Mouse (Mus musculus) bone marrow, adult 2 months (tissue): Measurements from ENCODE around the gene Cd53. TPM values are rescaled to one million over a fixed set of nuclear protein-coding genes. Genes with fewer than 3 reads are reported as not detected.

Source experiments
- H3K27ac ChIP-seq: fragments of 200-500 bp; 2 replicates; pipeline ENCODE4 v1.5.1; 2012; ENCODE audit warnings: low read depth, mild to moderate bottlenecking, control low read depth, inconsistent platforms, low read length; ENCODE audit not compliant: control insufficient read depth, poor library complexity, insufficient read depth
- H3K4me1 ChIP-seq: fragments of 200-500 bp; 2 replicates; pipeline ENCODE4 v1.6.1; 2011; ENCODE audit warnings: low read length; ENCODE audit not compliant: control insufficient read depth, insufficient read depth
- H3K4me3 ChIP-seq: fragments of 200-500 bp; replicated peaks from 2 replicates; pipeline ENCODE3; 2011; ENCODE audit warnings: mild to moderate bottlenecking, low read depth, low read length, control low read depth; ENCODE audit not compliant: control insufficient read depth
- CTCF ChIP-seq: fragments of 200-500 bp; IDR thresholded peaks from 2 replicates; pipeline ENCODE4 v1.5.1; 2011; ENCODE audit warnings: low read length, control low read depth; ENCODE audit not compliant: control insufficient read depth, insufficient read depth
- POLR2A ChIP-seq: fragments of 200-500 bp; IDR thresholded peaks from 2 replicates; pipeline ENCODE4 v1.6.1; 2011; ENCODE audit warnings: low read depth, mild to moderate bottlenecking, control low read depth, low read length, borderline replicate concordance; ENCODE audit not compliant: control insufficient read depth
- WGBS: fragments of 180-500 bp; shearing (Covaris S2); methylation state at CpG from one replicate; pipeline ENCODE4 v1.1.7; 2018; 5-methylcytosine and 5-hydroxymethylcytosine counted together
- polyA plus RNA-seq: library from polyadenylated mRNA; stranded (reverse); fragments of >200 nt; gene quantifications from 2 replicates; pipeline ENCODE4 v1.2.4, GENCODE M21; 2011; ENCODE audit warnings: low replicate concordance; ENCODE audit not compliant: missing spikeins, insufficient read depth, insufficient read length

Gene Cd53
- polyA plus RNA-seq, 1 experiment, result 33.0 TPM

DNA sequence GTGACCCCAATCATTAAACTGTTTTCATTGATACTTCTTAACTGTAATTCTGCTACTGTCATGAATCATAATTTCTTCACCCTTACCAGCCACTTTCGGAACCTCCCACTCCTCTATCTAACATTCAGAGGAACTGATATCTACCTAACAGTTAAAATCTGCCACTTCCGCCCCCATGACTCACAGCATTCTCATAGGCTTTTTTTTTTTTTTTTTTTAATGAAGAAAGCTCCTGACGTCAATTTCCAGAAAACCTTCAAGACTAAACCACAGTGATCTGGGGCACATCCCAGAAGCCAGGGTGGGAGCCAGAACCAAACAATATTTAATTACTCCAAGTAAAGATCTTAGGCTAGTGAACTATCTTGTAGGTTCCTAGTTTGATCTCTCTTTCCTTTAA, 4.8 kb downstream of the Cd53 start:
- TF ChIP-seq POLR2A (no peak), CTCF (no peak)
- WGBS, result 13% methylated on average over 3 of the region's 3 CpGs
- H3K4me1 ChIP-seq, result no peaks in the 10 kb centered on the region; the same call in 1 of the 2 replicates
- no peak overlapping the region for H3K4me3 ChIP-seq
- no peak overlapping the region for H3K27ac ChIP-seq

DNA sequence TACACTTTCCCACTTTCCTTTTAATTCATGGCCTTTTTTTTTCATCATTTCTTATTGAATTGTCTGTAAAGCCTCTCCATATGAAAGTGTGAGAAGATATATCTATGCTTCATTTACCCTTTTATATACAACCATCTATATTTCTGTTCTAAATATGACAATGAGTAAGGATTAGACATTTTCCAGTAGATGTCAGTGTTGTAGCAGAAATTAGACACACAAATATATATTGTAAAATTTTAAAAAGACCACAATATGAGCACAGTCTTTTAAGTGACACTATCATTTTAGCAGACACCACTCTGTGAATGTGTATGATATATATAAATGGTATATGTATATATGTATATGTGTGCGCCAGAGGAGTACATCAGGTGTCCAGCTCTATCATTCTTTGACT, 18.1 kb downstream of the Cd53 start:
- Histone ChIP-seq H3K4me3 (no peak overlapping the region), H3K27ac (no peak overlapping the region), H3K4me1 (peaks cover 1% of the 10 kb centered on the region; the same call in 1 of the 2 replicates)
- TF ChIP-seq POLR2A (no peak), CTCF (no peak)
- 73% methylated on average over 1 of the region's 1 CpGs for WGBS

DNA sequence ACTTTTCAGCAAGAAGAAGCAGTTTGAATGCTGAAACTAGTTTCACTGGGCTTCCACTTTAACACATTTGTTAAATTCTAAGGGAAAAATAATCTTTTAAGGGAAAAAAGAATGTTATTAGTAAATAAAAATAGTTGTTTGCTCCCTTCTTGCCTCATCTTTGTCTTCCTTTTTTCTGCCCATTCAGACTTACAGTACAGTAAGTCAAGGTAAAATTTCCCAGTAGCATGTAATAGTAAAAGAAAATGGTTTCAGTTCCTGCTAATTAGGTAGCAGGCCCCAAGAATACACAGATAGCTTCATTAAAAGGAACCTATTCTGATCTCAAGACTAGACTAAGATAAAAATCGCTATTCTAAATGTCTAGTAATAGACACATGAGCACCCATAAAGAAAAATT, 34.1 kb downstream of the Cd53 start:
- no peaks in the 10 kb centered on the region for H3K4me1 ChIP-seq
- TF ChIP-seq POLR2A, result no peak
- no peak for TF ChIP-seq CTCF
- WGBS, result 63% methylated on average over 1 of the region's 1 CpGs
- no peak overlapping the region for H3K27ac ChIP-seq
- H3K4me3 ChIP-seq, result no peak overlapping the region

DNA sequence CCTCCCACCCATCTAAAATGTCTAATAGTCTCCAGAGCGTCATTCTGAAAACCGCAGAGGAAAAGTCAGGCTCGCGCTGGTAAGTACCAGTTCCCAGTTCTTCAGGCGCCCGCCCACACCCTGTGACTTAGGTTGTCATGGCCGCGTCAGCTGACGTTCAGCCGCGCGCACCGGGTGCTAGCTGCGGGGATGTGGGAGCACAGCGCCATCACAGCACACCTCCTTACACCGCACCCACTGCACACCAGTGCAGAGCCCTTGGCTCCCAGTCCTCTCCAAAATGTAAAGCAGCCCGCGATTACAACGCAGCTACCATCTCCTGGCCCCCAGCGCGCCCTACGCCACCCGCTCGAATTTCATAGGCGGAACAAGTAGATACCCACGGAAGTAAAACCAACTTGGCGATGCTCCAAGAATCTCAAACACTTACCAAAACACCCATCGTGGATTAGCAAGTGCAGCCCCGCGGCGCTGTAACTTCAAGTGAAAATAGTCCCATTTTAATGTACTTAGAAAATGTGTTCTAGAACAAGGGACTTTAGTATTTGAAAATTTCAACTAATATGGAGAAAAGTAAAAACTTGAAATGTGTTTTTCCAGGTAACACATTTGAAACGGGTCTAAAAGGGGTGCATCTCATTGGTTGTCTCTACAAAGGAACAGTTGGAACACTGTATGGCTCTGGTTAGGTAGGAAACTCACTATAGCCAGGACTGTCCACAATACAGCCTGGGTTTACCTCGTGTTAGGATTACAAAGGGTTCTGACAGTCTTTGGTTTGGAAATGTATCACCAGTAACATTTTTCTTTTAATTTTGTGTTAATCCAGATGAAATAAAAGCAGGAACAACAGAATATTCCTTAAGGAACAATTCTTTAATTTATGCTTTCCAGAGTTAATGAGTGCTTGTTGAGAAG, 67.7 kb downstream of the Cd53 start:
- Histone ChIP-seq H3K27ac (peak overlapping the region; percentile 100), H3K4me3 (peak overlapping the region; percentile 99), H3K4me1 (no peaks in the 10 kb centered on the region)
- under 1% methylated on average over 33 of the region's 33 CpGs for WGBS
- peak; percentile 25; the same call in 1 of the 2 replicates for TF ChIP-seq CTCF
- TF ChIP-seq POLR2A, result no peak; the same call in 1 of the 2 replicates

- TF ChIP-seq CTCF (no peak), POLR2A (peak; percentile 55; the same call in 1 of the 2 replicates)
- WGBS, result under 1% methylated on average over 31 of the region's 31 CpGs
- peak overlapping the region; percentile 99 for H3K4me3 ChIP-seq
Observed at GRCm38 (mm10) chr3:106721397-106722027, 68.4 kb downstream of the Cd53 start.

More at GRCm38 (mm10) chr3:106721397-106722027, 68.4 kb downstream of the Cd53 start:
- H3K4me1 ChIP-seq, result no peaks in the 10 kb centered on the region
- H3K27ac ChIP-seq, result peak overlapping the region; percentile 100

Other genes with a start within 250 kb of the Cd53 start
- gene Dram2, start 242.4 kb downstream of the Cd53 start, polyA plus RNA-seq, result 7.3 and 8.9 TPM in 2 replicates
- 10.4 and 33.2 TPM in 2 replicates for gene Cept1, start 242.3 kb downstream of the Cd53 start, polyA plus RNA-seq
- 5.6 and 12.8 TPM in 2 replicates for gene Lrif1, start 105.2 kb downstream of the Cd53 start, polyA plus RNA-seq
- not detected in 2 replicates for gene Olfr266, start 36.1 kb upstream of the Cd53 start, polyA plus RNA-seq
- gene Kcna3, start 246.0 kb upstream of the Cd53 start, polyA plus RNA-seq, result 5.6 and 11.1 TPM in 2 replicates